Mouse (Mus musculus): ENCODE measurements around the gene Zfp493.
"Not testable (repeated sequence)": the region's sequence is repeated elsewhere in the genome, so short reads cannot be mapped to it uniquely, and the experiment has no call there.

The Zfp493 gene

GRCm38 (mm10) chr13:67779265-67780221 is at the start of gene Zfp493:
Gene Zfp493 (plus strand): TSS chr13:67779693.
- peak; percentile 78 for DNase-seq

- DNase-seq, result not testable (repeated sequence)
Observed at GRCm38 (mm10) chr13:67734391-67734790, 45.1 kb upstream of the Zfp493 start.

DNA sequence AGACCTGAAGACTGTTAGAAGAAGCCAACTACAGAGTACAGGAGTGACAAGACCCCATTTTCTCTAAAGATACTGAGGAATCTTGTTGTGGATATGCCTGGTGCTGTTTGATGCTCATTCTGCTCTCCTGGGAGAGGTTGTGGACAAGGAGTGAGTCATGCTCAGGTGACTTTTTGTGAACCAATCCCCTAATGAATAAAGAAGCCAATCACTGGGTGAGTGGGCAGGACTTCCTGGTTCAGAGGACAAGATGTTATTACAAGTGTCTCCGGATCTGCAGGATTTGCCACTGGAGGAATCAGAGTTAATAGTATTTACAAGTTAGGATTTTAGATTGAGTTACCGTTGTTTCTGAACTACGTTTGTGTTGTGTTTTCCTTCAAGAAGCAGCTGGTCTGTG is 36.6 kb upstream of the Zfp493 start:
- no peak for DNase-seq

- DNase-seq, result no peak
Observed at GRCm38 (mm10) chr13:67743896-67744295, 35.6 kb upstream of the Zfp493 start.

DNA sequence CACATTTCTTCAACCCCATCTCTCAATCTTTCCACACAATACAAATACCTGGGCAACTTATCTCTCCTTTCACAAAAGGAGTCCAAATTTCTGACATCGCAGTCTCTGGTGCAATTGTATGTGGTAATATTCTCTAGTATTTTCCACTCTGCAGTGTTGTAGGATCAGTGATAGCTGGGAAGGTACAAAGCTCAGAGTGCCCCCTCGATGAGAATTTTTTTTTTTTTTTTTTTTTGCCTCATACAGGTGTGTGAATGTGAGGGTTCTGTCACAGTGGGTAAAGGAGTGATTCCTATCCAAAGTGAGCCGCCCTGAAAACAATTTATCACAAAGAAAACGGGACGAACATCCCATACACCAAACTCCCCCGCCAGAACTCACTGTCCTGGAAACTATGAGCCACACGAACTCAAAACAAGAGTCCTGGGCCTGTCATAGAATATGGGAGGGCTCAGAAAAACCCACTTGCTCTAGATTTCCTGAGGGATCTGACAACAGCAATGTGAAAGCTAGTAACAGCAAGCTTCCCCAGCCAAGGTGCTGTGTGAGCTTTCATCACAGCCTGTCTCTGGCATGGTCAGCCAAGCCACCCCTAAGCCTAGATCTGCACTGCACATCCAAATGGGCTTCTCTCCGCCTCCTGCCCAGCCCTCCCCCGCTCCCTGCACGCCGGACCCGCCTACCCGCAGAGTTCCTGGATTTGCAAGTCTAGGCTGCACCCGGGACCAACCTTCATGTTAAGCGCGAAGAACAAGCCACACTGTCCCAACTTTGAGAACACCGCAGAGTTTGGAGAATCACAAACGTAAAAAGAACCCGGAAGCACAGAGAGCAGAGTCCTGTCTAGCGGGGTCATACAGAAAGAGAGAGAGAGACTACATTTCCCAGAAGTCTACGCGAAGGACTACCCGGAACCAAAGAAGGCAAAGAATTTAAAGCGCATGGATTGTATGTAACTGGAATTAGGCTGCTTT is 24.9 kb upstream of the Zfp493 start, which contains the start of gene Zfp85:
Zfp85 (minus strand) TSS at position 896 of the 974 bp plus-strand sequence.
- peak; percentile 70 for DNase-seq

DNA sequence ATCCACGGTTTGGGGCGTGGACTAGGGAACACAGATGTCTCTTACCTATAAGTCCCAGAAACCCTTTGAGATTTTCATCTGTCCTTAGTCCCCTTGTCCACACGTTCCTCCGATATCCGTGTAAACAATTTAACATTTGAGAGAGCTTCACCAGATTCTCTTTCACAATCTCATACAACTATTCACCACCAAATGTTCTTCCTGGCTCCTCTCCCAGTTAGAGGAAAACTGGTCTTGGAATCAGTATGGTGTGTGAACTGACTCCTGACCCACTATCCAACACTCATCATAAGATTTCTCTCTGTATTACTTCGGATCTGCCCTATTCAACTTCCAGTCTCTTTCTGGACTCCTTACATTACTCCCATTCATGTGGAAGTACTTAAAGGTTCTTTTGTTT is 23.7 kb upstream of the Zfp493 start:
- no peak for DNase-seq

- no peak for DNase-seq
Observed at GRCm38 (mm10) chr13:67759966-67760365, 19.5 kb upstream of the Zfp493 start.

DNA sequence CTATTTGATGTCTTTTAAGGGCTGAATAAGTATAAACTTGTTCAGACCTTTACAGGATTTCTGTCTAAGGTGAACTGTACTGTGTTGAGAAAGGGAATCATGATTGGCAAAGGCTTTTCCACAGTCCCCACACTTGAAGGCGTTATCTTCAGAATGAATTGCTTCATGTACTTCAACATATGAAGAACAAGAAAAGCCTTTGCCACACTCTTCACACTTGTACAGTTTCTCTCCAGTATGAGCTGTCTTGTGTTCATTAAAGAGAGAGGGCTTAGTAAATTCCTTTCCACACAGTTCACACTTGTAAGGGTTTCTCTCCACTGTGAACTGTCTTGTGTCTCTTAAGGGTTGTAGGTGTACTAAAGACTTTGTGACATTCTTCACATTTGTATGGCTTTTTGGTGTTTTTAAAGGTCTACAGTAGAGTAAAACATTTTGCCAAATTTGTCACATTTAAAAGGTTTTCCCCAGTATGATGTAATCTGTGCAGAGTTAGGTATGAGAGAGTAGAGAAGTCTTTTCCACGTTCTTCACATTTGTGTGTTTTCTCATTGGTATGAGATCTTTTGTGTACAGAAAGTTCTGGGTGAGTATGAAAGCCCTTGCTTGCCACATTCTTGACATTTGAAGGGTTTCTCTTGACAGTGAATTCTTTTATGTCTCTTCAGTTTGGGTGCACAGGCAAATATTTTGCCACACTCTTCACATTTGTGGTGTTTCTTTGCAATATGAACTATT is 16.3 kb upstream of the Zfp493 start:
- DNase-seq, result no peak

GRCm38 (mm10) chr13:67791921-67792455 is 12.5 kb downstream of the Zfp493 start:
- no peak for DNase-seq

GRCm38 (mm10) chr13:67798618-67799017 is 19.1 kb downstream of the Zfp493 start:
- DNase-seq, result no peak

DNA sequence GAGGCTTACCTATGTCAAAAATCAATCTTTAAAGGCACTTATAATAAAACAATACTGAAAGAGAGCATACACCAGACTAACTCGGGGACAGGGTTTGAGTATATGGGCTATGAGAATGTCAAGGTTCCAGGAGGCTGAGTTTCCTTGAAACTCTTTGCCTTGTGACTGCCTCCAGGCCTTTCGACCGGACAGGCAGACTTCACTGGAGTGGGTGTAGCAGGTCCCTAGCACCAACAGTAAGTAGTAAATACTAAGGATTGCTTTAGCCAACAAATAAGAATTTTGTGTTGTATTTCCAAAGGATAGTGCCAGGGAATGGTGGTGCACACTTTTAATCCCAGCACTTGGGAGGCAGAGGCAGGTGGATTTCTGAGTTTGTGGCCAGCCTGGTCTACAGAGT is 19.7 kb downstream of the Zfp493 start:
- not testable (repeated sequence) for DNase-seq

DNA sequence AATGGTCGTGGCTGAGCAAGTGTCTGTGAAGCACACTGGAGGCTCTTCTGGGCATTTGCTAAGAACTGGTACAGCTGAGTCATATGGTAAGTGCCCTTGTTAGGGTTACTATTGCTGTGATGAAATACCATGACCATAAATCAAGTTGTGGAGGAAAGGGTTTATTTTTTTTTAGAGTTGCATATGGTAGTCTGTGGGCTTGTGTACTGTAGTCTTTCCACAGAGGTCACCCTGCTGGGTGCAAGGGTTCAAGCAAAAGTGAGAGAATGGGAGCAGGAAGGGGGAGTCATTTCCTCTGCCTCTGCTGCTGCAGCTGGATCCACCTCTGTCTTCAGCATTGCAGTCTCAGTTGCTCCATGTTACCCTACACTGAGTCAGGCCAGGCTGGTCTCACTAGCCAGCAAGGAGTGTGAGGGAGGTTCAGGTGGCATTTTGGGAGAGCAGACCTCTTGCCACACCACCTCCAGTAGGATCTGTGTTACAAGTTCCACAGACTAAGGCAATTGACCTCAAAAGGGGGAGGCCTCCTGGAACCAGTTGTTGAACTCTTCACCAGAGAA is 32.2 kb downstream of the Zfp493 start:
- no peak for DNase-seq

- DNase-seq, result peak; percentile 33
Observed at GRCm38 (mm10) chr13:67812961-67813709, 33.6 kb downstream of the Zfp493 start.

DNA sequence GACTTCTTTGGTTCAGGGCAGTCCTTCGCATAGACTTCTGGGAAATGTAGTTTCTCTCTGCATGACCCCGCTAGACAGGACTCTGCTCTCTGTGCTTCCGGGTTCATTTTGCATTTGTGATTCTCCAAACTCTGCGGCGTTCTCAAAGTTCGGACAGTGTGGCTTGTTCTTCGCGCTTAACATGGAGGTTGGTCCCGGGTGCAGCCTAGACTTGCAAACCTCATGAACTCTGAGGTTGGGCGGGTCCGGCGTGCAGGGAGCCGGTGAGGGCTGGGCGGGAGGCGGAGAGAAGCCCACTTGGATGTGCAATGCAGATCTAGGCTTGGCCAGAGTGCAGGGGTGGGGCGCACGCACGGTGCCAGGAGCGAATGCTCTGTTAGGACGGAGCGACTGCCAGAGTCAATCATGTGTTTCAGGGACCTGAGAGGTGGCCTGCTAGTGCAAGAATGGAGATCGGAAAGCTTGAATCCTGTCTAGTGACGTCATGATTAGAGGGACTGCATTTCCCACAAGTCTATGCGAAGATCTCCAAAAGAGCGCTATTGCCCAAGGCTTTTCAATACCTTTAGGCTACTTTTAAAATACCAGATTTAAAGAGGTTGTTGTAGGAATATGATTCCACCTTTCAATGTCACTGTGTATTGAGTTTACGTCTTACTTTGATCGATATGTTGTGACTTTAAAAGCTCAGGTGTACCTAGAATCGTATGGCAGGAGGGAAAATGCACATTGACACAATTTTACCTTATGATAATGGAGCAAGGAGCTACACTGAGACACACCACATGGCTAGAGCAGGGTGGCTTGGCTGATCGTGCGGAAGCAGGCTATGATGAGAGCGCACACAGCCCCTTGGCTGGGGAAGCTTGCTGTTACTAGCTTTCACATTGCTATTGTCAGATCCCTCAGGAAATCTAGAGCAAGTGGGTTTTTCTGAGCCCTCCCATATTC is 34.5 kb downstream of the Zfp493 start, which contains the start of gene Zfp273:
Zfp273 (plus strand) TSS at position 31 of the 951 bp plus-strand sequence.
- DNase-seq, result peak; percentile 85

DNA sequence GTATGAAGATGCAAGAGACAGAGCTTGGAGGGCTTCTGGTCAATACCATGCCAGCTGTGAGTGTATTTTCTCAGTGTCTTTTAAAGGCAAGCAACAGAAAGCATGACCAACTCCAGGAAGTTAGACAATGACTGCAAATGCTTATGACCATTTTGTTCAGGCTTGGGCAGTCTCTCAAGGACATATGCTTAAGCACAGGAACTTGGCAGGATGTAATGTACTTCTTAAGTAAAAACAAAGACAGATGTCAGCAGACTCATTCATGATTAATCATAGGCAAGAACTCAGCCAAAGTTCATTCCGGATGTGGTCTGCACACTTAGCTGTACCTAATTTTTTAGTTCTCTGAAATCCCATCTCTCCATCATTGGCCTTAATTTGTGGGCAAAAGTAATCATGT is 39.1 kb downstream of the Zfp493 start:
- DNase-seq, result no peak

GRCm38 (mm10) chr13:67830911-67831336 is 51.4 kb downstream of the Zfp493 start, which contains the start of gene Gm10037:
Gene Gm10037 (plus strand): TSS chr13:67831106.
- peak; percentile 67 for DNase-seq

- not testable (repeated sequence) for DNase-seq
Observed at GRCm38 (mm10) chr13:67833137-67833536, 53.6 kb downstream of the Zfp493 start.

Measured in cerebellum, adult 9-11 months (tissue).